Mouse (Mus musculus) neutrophil, adult 83 days (primary cell): Measurements from ENCODE around the gene Gpr137. TPM values are rescaled to one million over a fixed set of nuclear protein-coding genes. Genes with fewer than 3 reads are reported as not detected.

ENCODE experiments used
- total RNA-seq, 2 experiments: library from RNA; stranded (reverse); gene quantifications; one replicate each; pipeline ENCODE4 v1.2.4; 2023

Gene Gpr137
- 10 to 100 TPM; 23.4 to 25.1 TPM for total RNA-seq

DNA sequence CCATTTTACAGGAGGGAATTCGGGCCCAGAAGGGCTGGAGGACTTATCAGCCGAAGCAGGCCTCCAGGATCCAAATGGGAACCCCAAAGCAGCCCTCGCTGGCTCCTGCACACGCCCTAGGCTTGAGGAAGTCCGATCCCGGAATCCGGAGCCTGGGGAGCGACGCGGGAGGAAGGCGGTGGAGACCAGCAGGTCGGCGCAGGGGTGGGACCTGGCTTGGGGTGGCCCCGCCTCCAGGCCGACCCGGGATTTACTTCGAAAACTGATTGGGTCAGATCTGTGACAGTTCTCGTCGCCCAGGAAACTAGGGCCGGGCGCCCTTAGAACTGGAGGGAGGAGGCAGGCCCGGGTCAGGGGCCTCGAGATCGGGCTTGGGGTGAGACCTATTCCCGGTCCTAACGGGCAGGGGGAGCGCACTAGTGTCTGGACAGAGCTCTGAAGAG, at the start of gene Gpr137:
TSS of gene Gpr137 (minus strand) at position 232 of the 443 bp plus-strand sequence.

DNA sequence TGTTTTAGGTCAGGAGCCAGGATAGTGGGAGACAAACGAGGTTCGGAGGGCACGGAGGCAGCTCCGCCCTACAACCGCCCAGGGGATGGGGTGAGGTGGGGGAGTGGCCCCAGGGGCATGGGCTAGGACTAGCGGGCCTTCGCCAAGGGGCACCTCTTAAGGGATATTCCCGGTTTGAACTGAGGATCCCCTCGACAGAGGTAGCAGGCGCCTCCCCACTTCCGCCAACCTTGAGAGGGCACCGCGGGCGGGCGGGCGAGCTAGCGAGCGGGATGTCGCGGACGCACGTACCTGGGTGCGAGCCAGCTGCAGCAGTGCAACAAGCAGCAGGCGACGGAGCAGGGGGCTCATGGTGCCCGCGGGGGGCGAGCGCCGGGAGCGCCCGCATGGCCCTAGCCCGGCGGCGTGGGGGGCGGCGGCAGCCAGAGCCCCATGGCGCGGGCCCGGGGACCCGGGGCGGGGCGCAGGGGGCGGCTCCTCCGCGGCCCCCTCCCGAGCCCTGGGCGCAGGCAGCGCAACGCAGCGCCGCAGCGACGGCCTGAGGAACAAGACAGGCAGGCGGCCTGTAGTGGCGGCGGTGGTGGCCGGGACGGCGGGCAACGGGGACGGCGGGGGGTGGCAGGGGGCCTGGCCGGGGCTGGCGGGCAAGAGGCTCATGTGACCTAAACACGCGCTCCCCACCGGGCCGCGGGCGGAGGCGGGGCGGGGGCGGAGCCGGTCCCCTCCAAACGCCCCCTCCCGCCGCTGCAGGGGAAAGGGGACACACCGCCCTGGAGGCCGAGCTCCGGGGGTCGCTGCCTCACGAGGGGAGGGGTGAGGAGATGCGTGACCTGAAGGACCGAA, 45.0 kb upstream of the Gpr137 start, which contains the start of gene Vegfb:
TSS of gene Vegfb (minus strand) at position 591 of the 843 bp plus-strand sequence.

GRCm38 (mm10) chr19:6980381-6981093, 38.3 kb upstream of the Gpr137 start, which contains the start of gene Fkbp2:
Gene Fkbp2, minus strand, starts transcription at chr19:6980501.

GRCm38 (mm10) chr19:6975537-6976521, 33.5 kb upstream of the Gpr137 start, which contains the start of gene Plcb3:
Gene Plcb3, minus strand, starts transcription at chr19:6976470.

DNA sequence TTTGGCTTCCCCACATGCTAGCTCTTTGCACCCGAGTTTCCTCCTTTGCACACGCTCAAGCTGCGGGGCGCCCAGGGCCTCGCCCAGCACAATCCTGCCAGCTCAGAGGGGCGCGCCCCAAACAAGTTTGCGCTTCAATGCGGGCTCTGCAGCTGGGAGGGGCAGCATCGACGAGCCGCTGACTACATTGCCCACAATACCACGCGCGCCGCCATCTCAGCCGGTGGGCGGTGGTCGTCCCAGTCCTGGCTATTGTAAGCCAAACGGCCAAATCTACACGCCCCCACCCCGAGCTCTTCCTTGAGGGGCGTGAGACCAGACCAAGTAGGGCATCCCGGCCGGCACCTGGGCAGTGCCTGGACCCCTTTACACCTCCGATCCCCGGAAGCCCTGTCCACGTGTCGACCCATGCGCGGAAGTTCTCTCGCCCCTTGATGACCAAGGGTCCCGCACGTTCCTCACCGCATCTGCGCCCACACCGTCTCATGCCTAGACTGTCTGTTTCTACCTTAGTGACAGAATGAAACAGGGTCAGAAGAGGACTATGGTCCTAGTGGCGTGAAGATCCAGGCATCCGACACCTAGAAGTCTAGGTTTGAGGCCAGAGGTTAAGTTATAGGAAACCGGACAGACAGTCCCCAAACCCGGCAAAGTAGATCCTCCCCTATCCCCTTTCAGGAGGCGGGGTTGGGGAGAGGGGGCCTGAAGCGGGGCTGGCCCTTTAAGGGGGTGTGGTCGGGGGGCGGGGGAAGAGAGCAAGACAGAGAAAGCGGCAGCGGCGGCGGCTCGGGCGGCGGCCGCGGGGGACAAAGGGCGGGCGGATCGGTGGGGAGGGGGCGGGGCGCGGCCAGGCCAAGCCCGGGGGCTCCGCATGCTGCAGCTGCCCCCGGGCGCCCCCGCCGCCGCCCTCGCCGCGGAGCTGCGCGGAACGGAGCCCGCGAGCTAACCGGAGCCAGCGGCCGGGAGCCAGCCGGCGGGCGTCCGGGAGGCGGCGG, 32.2 kb upstream of the Gpr137 start, which contains the start of gene Ppp1r14b:
TSS of gene Ppp1r14b (plus strand) at position 758 of the 995 bp plus-strand sequence.

DNA sequence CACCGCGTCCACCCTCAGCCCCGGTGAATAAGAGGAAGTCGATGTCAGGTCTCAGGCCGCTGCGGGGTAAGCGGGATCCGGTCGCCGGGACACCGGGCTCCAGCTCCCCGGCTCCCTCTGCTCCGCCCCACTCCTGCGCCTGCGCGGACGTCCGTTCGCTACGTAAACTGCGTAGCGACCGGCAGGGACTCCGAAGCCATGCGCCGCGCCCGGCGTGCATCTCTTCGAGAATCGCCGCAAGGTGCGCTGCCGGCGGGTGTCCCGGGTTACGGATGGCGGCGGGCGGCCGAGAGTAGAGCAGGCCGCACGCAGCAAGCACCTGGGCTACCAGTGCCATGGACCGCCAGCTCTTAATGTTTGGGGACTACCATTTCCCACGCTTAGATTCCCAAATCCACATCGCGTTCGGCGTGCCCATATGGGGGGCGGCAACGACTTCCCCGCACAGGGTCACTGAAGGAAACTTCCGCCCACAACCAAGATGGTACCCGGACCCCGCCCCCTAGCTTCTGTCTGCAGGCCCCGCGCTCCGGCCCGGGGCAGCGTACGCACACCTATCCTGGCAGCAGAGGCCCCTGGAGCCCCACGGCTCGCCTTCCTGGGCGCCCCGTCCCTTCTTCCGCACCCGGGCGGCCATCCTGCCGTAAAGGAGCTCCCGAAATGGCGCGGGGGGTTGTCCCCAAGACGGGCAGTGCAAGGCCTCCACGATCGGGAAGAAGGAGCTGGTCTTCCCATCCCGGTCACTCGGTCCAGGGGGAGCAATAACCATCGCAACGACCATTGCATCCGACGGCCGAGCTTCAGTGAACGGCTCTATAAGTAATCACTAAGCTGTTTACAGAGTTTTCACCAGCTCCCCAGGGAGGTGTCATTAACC, 670 bp downstream of the Gpr137 start, which contains the start of gene Bad:
TSS of gene Bad (plus strand) at position 490 of the 877 bp plus-strand sequence.

DNA sequence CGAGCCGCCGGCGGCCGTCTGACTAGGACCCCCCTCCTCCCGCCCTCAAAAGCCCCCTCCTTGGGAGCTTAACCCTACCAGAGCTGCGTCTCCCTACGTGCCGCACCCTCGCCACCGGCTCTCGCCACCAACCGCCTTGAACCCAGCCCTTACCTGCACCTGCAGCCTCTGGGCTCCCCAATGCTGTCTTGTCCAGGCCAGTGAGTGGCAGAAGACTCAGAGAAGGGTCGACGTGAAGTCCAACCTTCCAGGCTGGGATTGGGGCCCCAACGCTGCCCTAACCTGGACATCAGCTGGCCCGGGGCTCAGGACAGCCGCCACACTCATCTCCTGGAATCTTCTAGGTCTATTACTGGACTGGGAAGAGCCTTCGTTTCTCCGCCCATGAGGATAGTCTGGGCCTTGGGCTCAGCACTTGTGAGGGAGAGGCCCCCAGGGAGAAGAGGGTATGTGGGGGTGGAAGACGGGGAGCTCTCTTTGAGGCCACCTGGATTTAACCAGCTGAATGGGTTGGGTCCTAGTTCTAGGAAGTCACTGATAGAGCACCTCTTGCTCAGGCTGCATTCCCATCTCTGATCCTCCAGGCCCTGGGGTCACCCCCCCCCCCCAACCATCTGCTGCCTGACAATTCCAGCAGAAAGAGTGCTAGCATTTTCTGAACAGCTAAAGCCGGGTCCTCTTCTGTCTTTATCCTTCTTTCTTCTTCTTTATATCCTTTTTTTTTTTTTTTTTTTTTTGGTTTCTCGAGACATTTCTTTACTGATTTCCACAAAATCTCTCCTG, 7.9 kb downstream of the Gpr137 start, which contains the start of gene Kcnk4:
TSS of gene Kcnk4 (minus strand) at position 321 of the 783 bp plus-strand sequence.

GRCm38 (mm10) chr19:6925307-6925573, 17.0 kb downstream of the Gpr137 start, which contains the start of gene Catsperz:
Gene Catsperz, minus strand, starts transcription at chr19:6925380.

GRCm38 (mm10) chr19:6921647-6922567, 20.4 kb downstream of the Gpr137 start, which contains the start of gene Esrra:
Gene Esrra, minus strand, starts transcription at chr19:6921813.

DNA sequence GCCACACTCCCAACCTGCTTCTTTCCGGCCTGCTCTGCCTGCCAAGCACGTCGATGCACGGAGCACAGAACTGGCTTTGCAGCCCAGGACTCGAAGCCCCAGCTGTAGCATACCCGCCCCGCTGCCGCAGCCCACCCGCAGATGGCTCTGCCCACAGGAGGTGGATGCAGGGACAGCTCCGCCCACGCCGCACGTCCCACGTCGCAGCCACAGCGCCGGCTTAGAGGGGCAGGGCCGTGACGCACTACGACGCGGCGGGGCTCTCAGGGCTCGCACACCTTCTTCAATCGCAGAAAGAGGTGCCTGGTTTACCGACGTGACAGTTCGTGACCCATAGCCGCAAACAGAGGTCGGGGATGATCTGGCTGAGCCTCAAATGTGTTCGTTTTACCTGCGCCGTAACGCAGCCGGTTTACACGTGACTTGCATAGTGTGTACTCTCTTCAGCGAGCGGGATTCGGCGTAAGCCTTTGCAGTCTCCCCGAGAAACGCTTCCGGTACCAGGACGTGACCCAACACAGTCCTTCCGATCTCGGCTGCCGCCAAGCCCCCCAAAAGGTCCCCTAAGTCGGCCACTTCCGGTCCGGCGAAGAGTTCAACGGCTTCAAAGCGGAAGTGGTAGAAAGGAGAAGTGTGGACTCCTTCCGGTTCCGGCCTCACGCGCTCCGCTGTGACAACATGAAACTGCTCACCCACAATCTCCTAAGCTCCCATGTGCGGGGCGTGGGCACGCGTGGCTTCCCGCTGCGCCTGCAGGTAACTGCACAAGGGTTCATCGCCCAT, 32.6 kb downstream of the Gpr137 start, which contains the start of the genes Trmt112 and Prdx5:
TSS of gene Trmt112 (plus strand) at position 192 of the 783 bp plus-strand sequence.
TSS of gene Prdx5 (minus strand) at position 600 of the 783 bp plus-strand sequence.

Other genes starting within 250 kb of the Gpr137 start
- 10 to 100 TPM; 30.8 to 32.2 TPM for gene Rps6ka4, start 101.8 kb downstream of the Gpr137 start, total RNA-seq
- gene Ccdc88b, start 84.3 kb downstream of the Gpr137 start, total RNA-seq, result 100 to 1,000 TPM; 119 to 124 TPM
- gene Trmt112, start 32.8 kb downstream of the Gpr137 start, total RNA-seq, result 100 to 1,000 TPM; 105 to 114 TPM
- gene Prdx5, start 32.4 kb downstream of the Gpr137 start, total RNA-seq, result 1,000 to 10,000 TPM; 1,283 to 1,316 TPM
- gene Esrra, start 20.7 kb downstream of the Gpr137 start, total RNA-seq, result 10 to 100 TPM; 34.8 to 41.5 TPM
- not detected for gene Catsperz, start 17.1 kb downstream of the Gpr137 start, total RNA-seq
- gene Kcnk4, start 8.0 kb downstream of the Gpr137 start, total RNA-seq, result not detected
- 10 to 100 TPM; 21.3 to 26.7 TPM for gene Bad, start 619 bp downstream of the Gpr137 start, total RNA-seq
- gene Ppp1r14b, start 32.5 kb upstream of the Gpr137 start, total RNA-seq, result 10 to 100 TPM; 45.4 to 53.1 TPM
- gene Plcb3, start 34.0 kb upstream of the Gpr137 start, total RNA-seq, result 10 to 100 TPM; 22.2 to 30.1 TPM
- 10 to 100 TPM; 36.1 to 37.4 TPM for gene Fkbp2, start 38.0 kb upstream of the Gpr137 start, total RNA-seq
- gene Vegfb, start 45.2 kb upstream of the Gpr137 start, total RNA-seq, result 10 to 100 TPM in 1 of 2 experiments, 1 to 10 TPM in 1; 8.6 to 11.5 TPM
- 10 to 100 TPM; 23.5 to 25.0 TPM for gene Dnajc4, start 50.1 kb upstream of the Gpr137 start, total RNA-seq
- 10 to 100 TPM; 16.1 to 19.1 TPM for gene Nudt22, start 53.6 kb upstream of the Gpr137 start, total RNA-seq
- gene Trpt1, start 53.7 kb upstream of the Gpr137 start, total RNA-seq, result 1 to 10 TPM; 1.3 to 1.9 TPM
- 100 to 1,000 TPM; 229 to 231 TPM for gene Fermt3, start 77.0 kb upstream of the Gpr137 start, total RNA-seq
- 10 to 100 TPM; 54.3 to 64.7 TPM for gene Stip1, start 97.5 kb upstream of the Gpr137 start, total RNA-seq
- gene Macrod1, start 114.3 kb upstream of the Gpr137 start, total RNA-seq, result 1 to 10 TPM; 2.9 to 5.0 TPM
- not detected for gene Flrt1, start 163.2 kb upstream of the Gpr137 start, total RNA-seq